Mouse (Mus musculus) gonadal fat pad, adult 2 months (tissue): ENCODE data around the gene Fbrsl1. TPM values are rescaled to one million over a fixed set of nuclear protein-coding genes. Genes with fewer than 3 reads are reported as not detected.

Experiments used
- DNase-seq: peaks from one replicate; pipeline ENCODE4 v3.0.0-alpha.2; 2012; ENCODE audit warnings: low read depth
- polyA plus RNA-seq: library from polyadenylated mRNA; depleted of rRNA; stranded (reverse); fragments of >200 nt; gene quantifications from 2 replicates; pipeline ENCODE4 v1.2.3, GENCODE M21; 2012; rRNA removed

The Fbrsl1 gene
- polyA plus RNA-seq, 1 experiment, result 43.7 TPM

GRCm38 (mm10) chr5:110362813-110363178, 85.5 kb downstream of the Fbrsl1 start:
- DNase-seq, result no peak

- no peak for DNase-seq
Measured at GRCm38 (mm10) chr5:110361465-110361864, 86.8 kb downstream of the Fbrsl1 start.

GRCm38 (mm10) chr5:110357531-110358179, 90.6 kb downstream of the Fbrsl1 start:
- DNase-seq, result no peak

- no peak for DNase-seq
Measured at GRCm38 (mm10) chr5:110354716-110355115, 93.6 kb downstream of the Fbrsl1 start.

- DNase-seq, result no peak
Measured at GRCm38 (mm10) chr5:110347006-110347405, 101.3 kb downstream of the Fbrsl1 start.

- DNase-seq, result no peak
Measured at GRCm38 (mm10) chr5:110345553-110345952, 102.8 kb downstream of the Fbrsl1 start.

- no peak for DNase-seq
Measured at GRCm38 (mm10) chr5:110344524-110344923, 103.8 kb downstream of the Fbrsl1 start, which contains the start of gene Lrcol1. TSS of gene Lrcol1 (plus strand) at chr5:110344730.

GRCm38 (mm10) chr5:110342648-110343284, 105.5 kb downstream of the Fbrsl1 start, which contains the start of gene P2rx2:
TSS of gene P2rx2 (minus strand) at chr5:110343212.
- DNase-seq, result no peak

GRCm38 (mm10) chr5:110338792-110339191, 109.5 kb downstream of the Fbrsl1 start:
- DNase-seq, result no peak

GRCm38 (mm10) chr5:110330508-110330907, 117.8 kb downstream of the Fbrsl1 start:
- no peak for DNase-seq

- DNase-seq, result no peak
Measured at GRCm38 (mm10) chr5:110313127-110313526, 135.2 kb downstream of the Fbrsl1 start.

Other genes with a start within 250 kb of the Fbrsl1 start
- 11.2 and 11.7 TPM in 2 replicates for gene Ankle2, start 217.5 kb downstream of the Fbrsl1 start, polyA plus RNA-seq
- gene Pgam5, start 178.6 kb downstream of the Fbrsl1 start, polyA plus RNA-seq, result 21.6 and 26.3 TPM in 2 replicates
- gene Pxmp2, start 162.3 kb downstream of the Fbrsl1 start, polyA plus RNA-seq, result 24.1 and 28.5 TPM in 2 replicates
- 4.3 and 4.5 TPM in 2 replicates for gene Pole, start 162.2 kb downstream of the Fbrsl1 start, polyA plus RNA-seq
- 62.2 and 62.9 TPM in 2 replicates for gene P2rx2, start 105.3 kb downstream of the Fbrsl1 start, polyA plus RNA-seq
- 265 and 353 TPM in 2 replicates for gene Lrcol1, start 103.8 kb downstream of the Fbrsl1 start, polyA plus RNA-seq
- 2.2 and 3.4 TPM in 2 replicates for gene Galnt9, start 95.9 kb upstream of the Fbrsl1 start, polyA plus RNA-seq
- gene Noc4l, start 204.9 kb upstream of the Fbrsl1 start, polyA plus RNA-seq, result 33.9 and 37.6 TPM in 2 replicates
- gene Ddx51, start 204.9 kb upstream of the Fbrsl1 start, polyA plus RNA-seq, result 14.9 and 15.1 TPM in 2 replicates